Mouse (Mus musculus) CD8-positive naive resting alpha-beta T cell, adult 2 months (primary cell): ENCODE results near the gene Olfr1394.
"Not testable (repeated sequence)": the region's sequence is repeated elsewhere in the genome, so short reads cannot be mapped to it uniquely, and the experiment has no call there.

Experiments
- DNase-seq, 2 experiments: peaks; one replicate each; pipeline ENCODE4 v3.0.0; 2022; ENCODE audit warnings: low read depth in 2 of 2, low spot score in 2 of 2

Gene Olfr1394

GRCm38 (mm10) chr11:49154077-49154476, at the start of gene Olfr1394:
TSS of gene Olfr1394 (plus strand) at chr11:49154377.
- DNase-seq, result no peak

GRCm38 (mm10) chr11:49105752-49106151, 48.4 kb upstream of the Olfr1394 start:
- no peak for DNase-seq

- no peak for DNase-seq
These were observed 46.3 kb upstream of the Olfr1394 start for GRCm38 (mm10) chr11:49107650-49108537.

GRCm38 (mm10) chr11:49108833-49109232, 45.3 kb upstream of the Olfr1394 start:
- peak; percentile 44 to 55 for DNase-seq

- DNase-seq, result no peak
These were observed 43.2 kb upstream of the Olfr1394 start for GRCm38 (mm10) chr11:49111000-49111399.

GRCm38 (mm10) chr11:49112624-49113219, 41.5 kb upstream of the Olfr1394 start:
- no peak for DNase-seq

GRCm38 (mm10) chr11:49114158-49114557, 40.0 kb upstream of the Olfr1394 start:
- no peak for DNase-seq

- no peak for DNase-seq
These were observed 39.4 kb upstream of the Olfr1394 start, which contains the start of gene Olfr1396 for GRCm38 (mm10) chr11:49114774-49115173. TSS of gene Olfr1396 (minus strand) at chr11:49114874.

GRCm38 (mm10) chr11:49119635-49120034, 34.5 kb upstream of the Olfr1394 start:
- DNase-seq, result no peak

GRCm38 (mm10) chr11:49124169-49124568, 30.0 kb upstream of the Olfr1394 start:
- DNase-seq, result no peak

GRCm38 (mm10) chr11:49141974-49142373, 12.2 kb upstream of the Olfr1394 start, which contains the start of gene Olfr1395:
TSS of gene Olfr1395 (plus strand) at chr11:49142274.
- no peak for DNase-seq

- DNase-seq, result no peak
These were observed 2.9 kb downstream of the Olfr1394 start for GRCm38 (mm10) chr11:49156821-49157814.

GRCm38 (mm10) chr11:49168839-49169611, 14.8 kb downstream of the Olfr1394 start:
- DNase-seq, result no peak

GRCm38 (mm10) chr11:49170576-49170975, 16.4 kb downstream of the Olfr1394 start:
- no peak for DNase-seq

GRCm38 (mm10) chr11:49175345-49175744, 21.2 kb downstream of the Olfr1394 start:
- DNase-seq, result peak in 1 of 2 experiments; percentile 8

GRCm38 (mm10) chr11:49176047-49176779, 22.0 kb downstream of the Olfr1394 start:
- DNase-seq, result not testable (repeated sequence)

- DNase-seq, result no peak
These were observed 29.0 kb downstream of the Olfr1394 start for GRCm38 (mm10) chr11:49183172-49183571.

GRCm38 (mm10) chr11:49186452-49186851, 32.3 kb downstream of the Olfr1394 start:
- DNase-seq, result no peak

GRCm38 (mm10) chr11:49186955-49187488, 32.8 kb downstream of the Olfr1394 start, which contains the start of gene Btnl9:
TSS of gene Btnl9 (minus strand) at chr11:49187159.
- no peak for DNase-seq
